Comparison of ENCODE assay signal across 14 mouse cellular contexts in genomic region chr12:83233651-83234050, GRCm38 (mm10).
DNase-seq lines count a peak whose midpoint lies in the region; ATAC-seq and TF ChIP-seq lines count a peak whose summit lies in the region.
"Had no signal": no experiment of that assay in that cellular context is flagged by ENCODE, and none has a peak within 500 bp of the region (broad histone marks: within the 10 kb centered on the region; RNA-seq: fewer than 3 reads in every experiment).

No protein-coding gene starts in this region.

- intact Hi-C loops in gastrocnemius, postnatal 36 days (cut with DNase I): no loop called here

- ATAC-seq in midbrain, embryonic 11.5 days (ENCODE audit: low FRiP score): 0 out of 2 replicates have a peak, but pooled peaks have one; percentile 4
- ATAC-seq in midbrain, embryonic 13.5 days: no peak
- ATAC-seq in heart, embryonic 15.5 days (replicated peaks; ENCODE audit: insufficient number of reproducible peaks, insufficient read depth, low FRiP score, low read depth): 0 out of 2 replicates have a peak, but pooled peaks have one; percentile 53
- ATAC-seq in forebrain, postnatal 0 days: no peak
- no peak for ATAC-seq in forebrain, embryonic 16.5 days
- ATAC-seq: inflammation-experienced regulatory T-cells, adult 6 months had no signal

- no peak overlapping the region for H3K4me2 ChIP-seq in midbrain, embryonic 11.5 days
- no peak overlapping the region for H3K4me2 ChIP-seq in midbrain, embryonic 13.5 days (replicated peaks)
- H3K4me2 ChIP-seq in heart, embryonic 15.5 days: no peak overlapping the region
- H3K4me2 ChIP-seq in forebrain, postnatal 0 days (ENCODE audit: low read depth): no peak overlapping the region
- H3K4me2 ChIP-seq in forebrain, embryonic 16.5 days (ENCODE audit: low read length): no peak overlapping the region
- H3K4me2 ChIP-seq: lung, embryonic 14.5 days had no signal

- no peaks in the 10 kb centered on the region for H3K36me3 ChIP-seq in midbrain, embryonic 11.5 days (ENCODE audit: control insufficient read depth, insufficient read depth, low read length)
- H3K36me3 ChIP-seq in midbrain, embryonic 13.5 days: no peaks in the 10 kb centered on the region
- H3K36me3 ChIP-seq in heart, embryonic 15.5 days: no peaks in the 10 kb centered on the region
- H3K36me3 ChIP-seq in forebrain, postnatal 0 days (ENCODE audit: insufficient read depth): no peaks in the 10 kb centered on the region
- H3K36me3 ChIP-seq in forebrain, embryonic 16.5 days (ENCODE audit: control insufficient read depth, insufficient read depth): no peaks in the 10 kb centered on the region
- H3K36me3 ChIP-seq: G1E; hindbrain, embryonic 10.5 days had no signal

- no peaks in the 10 kb centered on the region for H3K27me3 ChIP-seq in midbrain, embryonic 11.5 days (ENCODE audit: control insufficient read depth, insufficient read depth, low read length)
- H3K27me3 ChIP-seq in midbrain, embryonic 13.5 days: no peaks in the 10 kb centered on the region
- no peaks in the 10 kb centered on the region for H3K27me3 ChIP-seq in heart, embryonic 15.5 days
- H3K27me3 ChIP-seq in forebrain, postnatal 0 days (ENCODE audit: insufficient read depth, low read length): no peaks in the 10 kb centered on the region
- H3K27me3 ChIP-seq in forebrain, embryonic 16.5 days (replicated peaks; ENCODE audit: control insufficient read depth, insufficient read depth, low read length): no peaks in the 10 kb centered on the region

- H3K4me3 ChIP-seq in midbrain, embryonic 11.5 days (ENCODE audit: low read depth, low read length): no peak overlapping the region
- H3K4me3 ChIP-seq in midbrain, embryonic 13.5 days (replicated peaks): no peak overlapping the region
- no peak overlapping the region for H3K4me3 ChIP-seq in heart, embryonic 15.5 days
- no peak overlapping the region for H3K4me3 ChIP-seq in forebrain, postnatal 0 days (ENCODE audit: low read depth, low read length)
- no peak overlapping the region for H3K4me3 ChIP-seq in forebrain, embryonic 16.5 days (replicated peaks; ENCODE audit: low read length)
- H3K4me3 ChIP-seq: hindbrain, embryonic 10.5 days; layer of hippocampus, adult 2 months had no signal

- no peak overlapping the region for H3K9ac ChIP-seq in midbrain, embryonic 11.5 days (ENCODE audit: low read length)
- H3K9ac ChIP-seq in midbrain, embryonic 13.5 days (replicated peaks): no peak overlapping the region
- no peak overlapping the region for H3K9ac ChIP-seq in heart, embryonic 15.5 days
- H3K9ac ChIP-seq in forebrain, postnatal 0 days: no peak overlapping the region
- H3K9ac ChIP-seq in forebrain, embryonic 16.5 days (replicated peaks; ENCODE audit: low read depth, low read length): no peak overlapping the region
- H3K9ac ChIP-seq: lung, embryonic 14.5 days had no signal

- DNase-seq in gastrocnemius, adult 18-20 months (ENCODE audit: low spot score): peak; percentile 9
- no peak for DNase-seq in gastrocnemius, postnatal 36 days
- no peak for DNase-seq in midbrain, embryonic 11.5 days (ENCODE audit: low spot score, missing footprints)
- no peak for DNase-seq in forebrain, postnatal 0 days
- DNase-seq: cerebellum, adult 11-12 months; liver; lung, embryonic 14.5 days had no signal

- H3K27ac ChIP-seq in midbrain, embryonic 11.5 days (ENCODE audit: low read depth, low read length): no peak overlapping the region
- H3K27ac ChIP-seq in midbrain, embryonic 13.5 days: no peak overlapping the region; the same call in 1 of the 2 replicates
- H3K27ac ChIP-seq in heart, embryonic 15.5 days: peak overlapping the region; percentile 41; the same call in 1 of the 2 replicates
- no peak overlapping the region for H3K27ac ChIP-seq in forebrain, postnatal 0 days (ENCODE audit: low read depth, low read length)
- H3K27ac ChIP-seq in forebrain, embryonic 16.5 days (ENCODE audit: low read length): no peak overlapping the region
- H3K27ac ChIP-seq: hindbrain, embryonic 10.5 days; layer of hippocampus, adult 2 months had no signal

- peaks cover 11% of the 10 kb centered on the region for H3K4me1 ChIP-seq in midbrain, embryonic 11.5 days (ENCODE audit: control insufficient read depth, insufficient read depth, low read length)
- H3K4me1 ChIP-seq in midbrain, embryonic 13.5 days (replicated peaks): peaks cover 7% of the 10 kb centered on the region
- H3K4me1 ChIP-seq in heart, embryonic 15.5 days (replicated peaks): peaks cover 16% of the 10 kb centered on the region
- no peaks in the 10 kb centered on the region for H3K4me1 ChIP-seq in forebrain, postnatal 0 days (ENCODE audit: insufficient read depth)
- H3K4me1 ChIP-seq in forebrain, embryonic 16.5 days (replicated peaks; ENCODE audit: control insufficient read depth, insufficient read depth, low read length): no peaks in the 10 kb centered on the region

- WGBS in midbrain, embryonic 11.5 days: 36% methylated on average over 7 of the region's 7 CpGs
- 23% methylated on average over 7 of the region's 7 CpGs for WGBS in midbrain, embryonic 13.5 days
- WGBS in heart, embryonic 15.5 days: 49% methylated on average over 7 of the region's 7 CpGs
- WGBS in forebrain, postnatal 0 days: 36% methylated on average over 7 of the region's 7 CpGs
- 23% methylated on average over 7 of the region's 7 CpGs for WGBS in forebrain, embryonic 16.5 days

- TF ChIP-seq CTCF in forebrain, postnatal 0 days (IDR thresholded peaks at IDR 0.05; ENCODE audit: low read depth): no peak

- H3K9me3 ChIP-seq in midbrain, embryonic 11.5 days (ENCODE audit: control insufficient read depth, low read length): no peaks in the 10 kb centered on the region
- peaks cover 6% of the 10 kb centered on the region; the same call in 1 of the 2 replicates for H3K9me3 ChIP-seq in midbrain, embryonic 13.5 days
- H3K9me3 ChIP-seq in heart, embryonic 15.5 days (replicated peaks): no peaks in the 10 kb centered on the region
- no peaks in the 10 kb centered on the region for H3K9me3 ChIP-seq in forebrain, postnatal 0 days (ENCODE audit: low read length)
- no peaks in the 10 kb centered on the region for H3K9me3 ChIP-seq in forebrain, embryonic 16.5 days (ENCODE audit: control insufficient read depth, low read length)

Comparison
In these comparisons a context has a peak if more than half of its experiments do, and no peak if none do; other contexts are left out.
1. ATAC-seq: peak in midbrain, embryonic 11.5 days (single experiment) and heart, embryonic 15.5 days (single experiment); none in midbrain, embryonic 13.5 days (single experiment), forebrain, postnatal 0 days (single experiment) and forebrain, embryonic 16.5 days (single experiment).